Mouse (Mus musculus) heart, postnatal 0 days (tissue): ENCODE measurements around the gene Tpk1.

ENCODE experiments used
- CTCF ChIP-seq: IDR thresholded peaks from 2 replicates; pipeline ENCODE4 v1.5.1; 2016; ENCODE audit warnings: antibody characterized with exemption, control low read depth, low read depth
- EP300 ChIP-seq: IDR thresholded peaks from 2 replicates; pipeline ENCODE4 v1.6.1; 2016; ENCODE audit warnings: antibody characterized with exemption, low read depth

- TF ChIP-seq CTCF (no peak), EP300 (no peak)
Observed at GRCm38 (mm10) chr6:43674986-43675760, 9.1 kb upstream of the Tpk1 start.
